Mouse (Mus musculus) lung, postnatal 0 days (tissue): Measurements from ENCODE around the gene Kcnk18. TPM values are rescaled to one million over a fixed set of nuclear protein-coding genes. Genes with fewer than 3 reads are reported as not detected.

ENCODE experiments used
- ATAC-seq: fragments of 200-750 bp; cut with Nextera tagmentation; 2 replicates; pipeline ENCODE4 v1.8.0; 2017; ENCODE audit warnings: moderate library complexity
- DNase-seq: peaks from one replicate; pipeline ENCODE4 v3.0.0-alpha.2; 2016; ENCODE audit warnings: low spot score
- H3K27ac ChIP-seq: fragments of 300-500 bp; sonication (generic); 2 replicates; pipeline ENCODE4 v1.5.1; 2014; ENCODE audit warnings: antibody characterized with exemption, mild to moderate bottlenecking, low read length, mixed read lengths
- H3K27me3 ChIP-seq: fragments of 300-500 bp; sonication (generic); replicated peaks from 2 replicates; pipeline ENCODE4 v1.6.1; 2014; ENCODE audit warnings: low read length, mixed read lengths; ENCODE audit not compliant: insufficient read depth
- H3K36me3 ChIP-seq: fragments of 300-500 bp; sonication (generic); 2 replicates; pipeline ENCODE4 v1.6.1; 2014; ENCODE audit warnings: low read length, mixed read lengths; ENCODE audit not compliant: insufficient read depth
- H3K4me1 ChIP-seq: fragments of 300-500 bp; sonication (generic); 2 replicates; pipeline ENCODE4 v1.6.1; 2014; ENCODE audit warnings: antibody characterized with exemption, low read depth, low read length, mixed read lengths; ENCODE audit not compliant: insufficient read depth
- H3K4me2 ChIP-seq: fragments of 300-500 bp; sonication (generic); replicated peaks from 2 replicates; pipeline ENCODE4 v1.6.1; 2014; ENCODE audit warnings: low read depth, mild to moderate bottlenecking, low read length, moderate library complexity, mixed read lengths
- H3K4me3 ChIP-seq: fragments of 300-500 bp; sonication (generic); 2 replicates; pipeline ENCODE4 v1.5.1; 2014; ENCODE audit warnings: low read depth, low read length
- H3K9ac ChIP-seq: fragments of 300-500 bp; sonication (generic); replicated peaks from 2 replicates; pipeline ENCODE4 v1.6.1; 2014; ENCODE audit warnings: low read depth, mild to moderate bottlenecking
- H3K9me3 ChIP-seq: fragments of 300-500 bp; sonication (generic); 2 replicates; pipeline ENCODE4 v1.6.1; 2016; ENCODE audit warnings: low read length, mixed read lengths
- CTCF ChIP-seq: IDR thresholded peaks from 2 replicates; pipeline ENCODE4 v1.5.1; 2016; ENCODE audit warnings: antibody characterized with exemption, mild to moderate bottlenecking
- EP300 ChIP-seq: IDR thresholded peaks from 2 replicates; pipeline ENCODE4 v1.6.1; 2016; ENCODE audit warnings: antibody characterized with exemption, mild to moderate bottlenecking, control low read depth
- WGBS: fragments of 180-500 bp; shearing (Covaris S2); extraction: QIAGEN DNeasy Blood & Tissue Kit; methylation state at CpG from one replicate; pipeline ENCODE4 v1.1.7; 2014; 5-methylcytosine and 5-hydroxymethylcytosine counted together
- polyA plus RNA-seq: library from polyadenylated mRNA; unstranded; fragments of >200 nt; fragmentation: Nextera tagmentation; extraction: Ambion mirVana; gene quantifications from 2 replicates; pipeline ENCODE4 v1.2.1, GENCODE M21; 2015

Kcnk18 gene
- polyA plus RNA-seq, 1 experiment from 2014 or later = not detected

GRCm38 (mm10) chr19:59238630-59239029 lies 19.6 kb downstream of the Kcnk18 start:
- Histone ChIP-seq H3K9me3 (no peaks in the 10 kb centered on the region), H3K9ac (no peak overlapping the region), H3K27me3 (no peaks in the 10 kb centered on the region), H3K4me1 (no peaks in the 10 kb centered on the region), H3K4me2 (no peak overlapping the region), H3K4me3 (no peak overlapping the region), H3K27ac (no peak overlapping the region), H3K36me3 (no peaks in the 10 kb centered on the region)
- no peak for ATAC-seq
- WGBS = 62% methylated on average over 3 of the region's 3 CpGs
- TF ChIP-seq EP300 (no peak), CTCF (no peak)
- DNase-seq = no peak

GRCm38 (mm10) chr19:59239124-59239817 lies 20.3 kb downstream of the Kcnk18 start:
- Histone ChIP-seq H3K36me3 (no peaks in the 10 kb centered on the region), H3K4me3 (no peak overlapping the region), H3K4me2 (no peak overlapping the region), H3K27ac (no peak overlapping the region), H3K4me1 (no peaks in the 10 kb centered on the region), H3K9ac (no peak overlapping the region), H3K27me3 (no peaks in the 10 kb centered on the region), H3K9me3 (no peaks in the 10 kb centered on the region)
- TF ChIP-seq EP300 (no peak), CTCF (peak; percentile 100)
- WGBS = 16% methylated on average over 17 of the region's 17 CpGs
- DNase-seq = peak; percentile 71
- ATAC-seq = peak; percentile 48; the same call in 1 of the 2 replicates

GRCm38 (mm10) chr19:59241987-59242386 lies 23.0 kb downstream of the Kcnk18 start:
- Histone ChIP-seq H3K4me1 (no peaks in the 10 kb centered on the region), H3K27ac (no peak overlapping the region), H3K9ac (no peak overlapping the region), H3K4me3 (no peak overlapping the region), H3K4me2 (no peak overlapping the region), H3K36me3 (no peaks in the 10 kb centered on the region), H3K9me3 (no peaks in the 10 kb centered on the region), H3K27me3 (no peaks in the 10 kb centered on the region)
- DNase-seq (no peak), ATAC-seq (no peak)
- TF ChIP-seq CTCF = no peak
- no peak for TF ChIP-seq EP300
- 77% methylated on average over 4 of the region's 4 CpGs for WGBS

GRCm38 (mm10) chr19:59243057-59243456 lies 24.0 kb downstream of the Kcnk18 start:
- Histone ChIP-seq H3K4me1 (no peaks in the 10 kb centered on the region), H3K27me3 (no peaks in the 10 kb centered on the region), H3K4me2 (no peak overlapping the region), H3K36me3 (no peaks in the 10 kb centered on the region), H3K9me3 (no peaks in the 10 kb centered on the region), H3K9ac (no peak overlapping the region), H3K4me3 (no peak overlapping the region), H3K27ac (no peak overlapping the region)
- DNase-seq (no peak), ATAC-seq (no peak)
- TF ChIP-seq EP300 = no peak
- 71% methylated on average over 2 of the region's 2 CpGs for WGBS

- no peaks in the 10 kb centered on the region for H3K27me3 ChIP-seq
- no peak for ATAC-seq
- no peak for DNase-seq
- H3K36me3 ChIP-seq = no peaks in the 10 kb centered on the region
- WGBS = 68% methylated on average over 4 of the region's 4 CpGs
- no peak overlapping the region for H3K27ac ChIP-seq
- H3K4me3 ChIP-seq = no peak overlapping the region
- H3K4me2 ChIP-seq = no peak overlapping the region
- TF ChIP-seq CTCF = no peak
- no peak for TF ChIP-seq EP300
- no peaks in the 10 kb centered on the region for H3K4me1 ChIP-seq
- H3K9ac ChIP-seq = no peak overlapping the region
- H3K9me3 ChIP-seq = no peaks in the 10 kb centered on the region
Measured at GRCm38 (mm10) chr19:59248144-59248543, 29.1 kb downstream of the Kcnk18 start.

- WGBS = 58% methylated on average over 11 of the region's 11 CpGs
- DNase-seq = no peak
- Histone ChIP-seq H3K27ac (no peak overlapping the region), H3K9ac (no peak overlapping the region), H3K4me3 (no peak overlapping the region), H3K36me3 (no peaks in the 10 kb centered on the region), H3K4me2 (no peak overlapping the region), H3K27me3 (no peaks in the 10 kb centered on the region), H3K9me3 (no peaks in the 10 kb centered on the region), H3K4me1 (no peaks in the 10 kb centered on the region)
- ATAC-seq = no peak
- TF ChIP-seq EP300 (no peak), CTCF (peak; percentile 33)
Measured at GRCm38 (mm10) chr19:59248553-59249286, 29.7 kb downstream of the Kcnk18 start.
